Comparison of ENCODE assay signal across 24 mouse cellular contexts in the genomic region with DNA sequence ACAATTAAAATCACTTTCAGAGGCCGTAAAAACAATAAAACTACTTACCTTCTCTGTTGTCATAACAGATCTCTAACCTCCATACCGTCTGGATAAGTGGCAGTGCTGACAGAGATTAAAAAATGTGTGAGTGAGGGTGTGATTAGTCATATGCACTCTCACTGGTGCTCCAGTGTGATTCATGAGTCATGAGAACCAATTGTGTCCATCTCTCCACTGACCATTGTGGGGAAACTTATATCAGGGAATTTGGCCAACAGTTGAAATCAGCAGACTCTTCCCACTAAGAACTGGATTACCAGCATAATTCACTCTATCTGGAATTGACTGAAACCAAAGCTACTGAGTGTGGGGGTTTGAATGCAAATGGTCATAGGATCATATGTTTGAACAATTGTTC. TPM values are rescaled to one million over a fixed set of nuclear protein-coding genes. Genes with fewer than 3 reads are reported as not detected.
"Had no signal": no experiment of that assay in that cellular context is flagged by ENCODE, and none has a peak within 500 bp of the region (broad histone marks: within the 10 kb centered on the region; RNA-seq: fewer than 3 reads in every experiment).

No protein-coding gene starts in this region.

- H3K4me1 ChIP-seq: liver, embryonic 13.5 days; stomach, embryonic 15.5 days had no signal

- H3K27ac ChIP-seq: kidney, postnatal 0 days; left cerebral cortex, adult 2 months; liver, embryonic 13.5 days; stomach, embryonic 15.5 days had no signal

- H3K4me2 ChIP-seq: liver, embryonic 13.5 days; midbrain, embryonic 11.5 days; stomach, embryonic 15.5 days had no signal

- H3K36me3 ChIP-seq: liver, embryonic 13.5 days; stomach, embryonic 15.5 days had no signal

- DNase-seq: kidney, postnatal 25 days; layer of hippocampus, postnatal 36 days; liver, embryonic 13.5 days; lung, adult 2 months; lung, postnatal 14 days; lung, postnatal 4 days; midbrain, embryonic 14.5 days; right cerebral cortex, adult 18-20 months; right cerebral cortex, postnatal 14 days; right cerebral cortex, postnatal 4 days; thymus, postnatal 25 days had no signal

- H3K9ac ChIP-seq: liver, embryonic 13.5 days; stomach, embryonic 15.5 days had no signal

- H3K4me3 ChIP-seq: left cerebral cortex, adult 2 months; liver, embryonic 13.5 days; stomach, embryonic 15.5 days had no signal

- H3K9me3 ChIP-seq: liver, embryonic 13.5 days; stomach, embryonic 15.5 days had no signal

- H3K27me3 ChIP-seq: liver, embryonic 13.5 days; stomach, embryonic 15.5 days had no signal

RNA-seq across cellular contexts. Expression of a gene that starts 35.8 kb away (rescaled TPM):
- polyA plus RNA-seq: kidney, embryonic 14.5 days; large intestine, adult 2 months; limb, embryonic 11.5 days; limb, embryonic 14.5 days; liver, adult 2 months; liver, embryonic 13.5 days; liver, embryonic 16.5 days; lung, adult 2 months; lung, embryonic 16.5 days; midbrain, embryonic 11.5 days; midbrain, embryonic 14.5 days; neural tube, embryonic 11.5 days; stomach, embryonic 15.5 days; thymus, postnatal 0 days had no signal
